Mouse (Mus musculus): ENCODE measurements around the gene Drd1. TPM values are rescaled to one million over a fixed set of nuclear protein-coding genes. Genes with fewer than 3 reads are reported as not detected.

Drd1 gene
- polyA plus RNA-seq (2012; rRNA removed), result 0.03 TPM in 1 of 2 replicates, not detected in the other

GRCm38 (mm10) chr13:54055448-54055861, at the start of gene Drd1:
Gene Drd1 (minus strand): TSS chr13:54055705.

GRCm38 (mm10) chr13:54071606-54072331, 16.3 kb upstream of the Drd1 start, which contains the start of gene Sfxn1:
Gene Sfxn1 (plus strand): TSS chr13:54071869.

Other genes starting within 250 kb of the Drd1 start
- gene Sfxn1, start 16.2 kb upstream of the Drd1 start, polyA plus RNA-seq (2012; rRNA removed), result 4.4 and 5.0 TPM in 2 replicates
- 4.7 and 7.3 TPM in 2 replicates for gene Hrh2, start 136.4 kb upstream of the Drd1 start, polyA plus RNA-seq (2012; rRNA removed)

Measured in stomach, adult 2 months (tissue).